14 mouse cellular contexts compared by ENCODE assay signal in the genomic region with DNA sequence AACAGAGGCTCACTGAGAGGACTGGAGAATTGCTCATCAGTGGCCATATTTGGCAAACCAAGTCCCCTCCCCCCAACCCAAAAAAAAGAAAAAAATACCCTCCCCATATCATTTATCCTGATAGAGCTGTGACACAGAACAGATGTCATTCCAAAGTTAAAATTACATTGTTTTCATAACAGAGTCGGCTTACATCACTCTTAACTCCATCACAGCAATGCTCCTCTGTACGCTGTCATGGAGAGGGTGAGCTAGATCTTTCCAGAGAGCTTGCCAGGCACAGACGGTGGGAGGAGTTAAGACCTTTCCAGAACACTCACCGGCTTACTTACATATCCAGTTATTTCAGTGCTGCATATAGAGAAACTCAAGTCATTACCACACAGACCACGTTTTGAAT. TPM values are rescaled to one million over a fixed set of nuclear protein-coding genes. Genes with fewer than 3 reads are reported as not detected.
DNase-seq lines count a peak whose midpoint lies in the region; ATAC-seq and TF ChIP-seq lines count a peak whose summit lies in the region.
"Had no signal": no experiment of that assay in that cellular context is flagged by ENCODE, and none has a peak within 500 bp of the region (broad histone marks: within the 10 kb centered on the region; RNA-seq: fewer than 3 reads in every experiment).

No protein-coding gene starts in this region.

- TF ChIP-seq POLR2A in heart, adult 2 months (IDR thresholded peaks at IDR 0.05; ENCODE audit: insufficient read depth, low read depth, low read length): no peak
- TF ChIP-seq POLR2A in myocyte (IDR thresholded peaks at IDR 0.05; ENCODE audit: insufficient read length, low read depth): no peak

- peak; percentile 74; the same call in 1 of the 2 replicates for TF ChIP-seq EP300 in heart, adult 2 months (IDR thresholded peaks at IDR 0.05; ENCODE audit: insufficient read depth, low read depth, low read length)

- no peak for TF ChIP-seq CTCF in heart, adult 2 months (IDR thresholded peaks at IDR 0.05)

- H3ac ChIP-seq in myocyte (ENCODE audit: control insufficient read depth, insufficient read length): no peak overlapping the region

- no peaks in the 10 kb centered on the region for H3K27me3 ChIP-seq in kidney, embryonic 16.5 days (ENCODE audit: insufficient read depth, low read length)
- no peaks in the 10 kb centered on the region for H3K27me3 ChIP-seq in heart, adult 2 months (ENCODE audit: control insufficient read depth, insufficient read depth, low read length)
- H3K27me3 ChIP-seq in intestine, embryonic 15.5 days (replicated peaks): no peaks in the 10 kb centered on the region
- no peaks in the 10 kb centered on the region for H3K27me3 ChIP-seq in myocyte (ENCODE audit: control insufficient read depth, insufficient read depth, insufficient read length)
- H3K27me3 ChIP-seq: CH12.LX; midbrain, embryonic 12.5 days; neural tube, embryonic 13.5 days had no signal

- no peak overlapping the region for H3K9ac ChIP-seq in kidney, embryonic 16.5 days (replicated peaks; ENCODE audit: low read length)
- H3K9ac ChIP-seq in heart, adult 2 months (ENCODE audit: low read depth, low read length): no peak overlapping the region
- no peak overlapping the region for H3K9ac ChIP-seq in intestine, embryonic 15.5 days
- H3K9ac ChIP-seq: midbrain, embryonic 12.5 days; neural tube, embryonic 13.5 days had no signal

- intact Hi-C loops in heart, adult 2 months (cut with DNase I): no loop called here

- H3K79me2 ChIP-seq in heart, adult 2 months (replicated peaks; ENCODE audit: control insufficient read depth, insufficient read depth, low read length): peaks cover 3% of the 10 kb centered on the region; the same call in 1 of the 2 replicates
- H3K79me2 ChIP-seq in myocyte (ENCODE audit: control insufficient read depth, insufficient read depth): no peaks in the 10 kb centered on the region

- no peak overlapping the region for H3K27ac ChIP-seq in kidney, embryonic 16.5 days (ENCODE audit: low read length)
- H3K27ac ChIP-seq in heart, adult 2 months: peak overlapping the region; percentile 52
- no peak overlapping the region for H3K27ac ChIP-seq in intestine, embryonic 15.5 days
- H3K27ac ChIP-seq: midbrain, embryonic 12.5 days; neural tube, embryonic 13.5 days had no signal

- H3K4me1 ChIP-seq in kidney, embryonic 16.5 days (ENCODE audit: insufficient read depth, low read length): no peaks in the 10 kb centered on the region
- peaks cover 3% of the 10 kb centered on the region for H3K4me1 ChIP-seq in heart, adult 2 months (ENCODE audit: control insufficient read depth, insufficient read depth, low read length)
- H3K4me1 ChIP-seq in intestine, embryonic 15.5 days (replicated peaks): no peaks in the 10 kb centered on the region
- H3K4me1 ChIP-seq: midbrain, embryonic 12.5 days had no signal

- H3K4me3 ChIP-seq in kidney, embryonic 16.5 days (ENCODE audit: low read length): no peak overlapping the region
- H3K4me3 ChIP-seq in heart, adult 2 months: no peak overlapping the region
- no peak overlapping the region for H3K4me3 ChIP-seq in intestine, embryonic 15.5 days (replicated peaks)
- no peak overlapping the region for H3K4me3 ChIP-seq in myocyte
- H3K4me3 ChIP-seq: midbrain, embryonic 12.5 days; neural tube, embryonic 13.5 days had no signal

- WGBS in kidney, embryonic 16.5 days: 56% methylated on average over 5 of the region's 5 CpGs
- 17% methylated on average over 5 of the region's 5 CpGs for WGBS in heart, adult 2 months
- WGBS in intestine, embryonic 15.5 days: 52% methylated on average over 5 of the region's 5 CpGs

- no peak for ATAC-seq in kidney, embryonic 16.5 days (ENCODE audit: low FRiP score, low TSS enrichment)
- ATAC-seq in intestine, embryonic 15.5 days: peak; percentile 59; the same call in 1 of the 2 replicates
- ATAC-seq in granulocyte monocyte progenitor cell, adult 5-6 weeks (replicated peaks; ENCODE audit: poor library complexity, severe bottlenecking): no peak
- ATAC-seq in cerebellum, adult (ENCODE audit: insufficient number of reproducible peaks, low FRiP score, low TSS enrichment): no peak

- no peaks in the 10 kb centered on the region for H3K36me3 ChIP-seq in kidney, embryonic 16.5 days (ENCODE audit: insufficient read depth, low read length)
- peaks cover 10% of the 10 kb centered on the region for H3K36me3 ChIP-seq in heart, adult 2 months (ENCODE audit: control insufficient read depth, insufficient read depth, low read length)
- H3K36me3 ChIP-seq in intestine, embryonic 15.5 days: no peaks in the 10 kb centered on the region
- H3K36me3 ChIP-seq in myocyte (ENCODE audit: control insufficient read depth, insufficient read depth): no peaks in the 10 kb centered on the region
- H3K36me3 ChIP-seq: midbrain, embryonic 12.5 days; neural tube, embryonic 13.5 days had no signal

- H3K4me2 ChIP-seq in kidney, embryonic 16.5 days (replicated peaks; ENCODE audit: low read depth, low read length): no peak overlapping the region
- no peak overlapping the region for H3K4me2 ChIP-seq in intestine, embryonic 15.5 days (replicated peaks)
- H3K4me2 ChIP-seq in myocyte (ENCODE audit: low read depth): no peak overlapping the region
- H3K4me2 ChIP-seq: midbrain, embryonic 12.5 days; neural tube, embryonic 13.5 days had no signal

- DNase-seq in kidney, postnatal 10 days: peak; percentile 9
- DNase-seq in heart, adult 2 months: peak; percentile 59 to 66
- no peak for DNase-seq in c-Kit-positive CD71-positive TER-119-positive erythroid progenitor cells, embryonic 14.5 days (ENCODE audit: low spot score)
- DNase-seq: kidney, adult 9 months; thymus, postnatal 4 days had no signal

- H3K9me3 ChIP-seq in kidney, embryonic 16.5 days (ENCODE audit: low read length): no peaks in the 10 kb centered on the region
- no peaks in the 10 kb centered on the region for H3K9me3 ChIP-seq in intestine, embryonic 15.5 days
- H3K9me3 ChIP-seq: midbrain, embryonic 12.5 days; neural tube, embryonic 13.5 days had no signal

TF ChIP-seq in myocyte, 11 proteins besides CTCF, POLR2A, EP300 and RAD21:
- TF ChIP-seq SRF (IDR thresholded peaks at IDR 0.05; ENCODE audit: control insufficient read depth, insufficient read length, low read depth) (peak; percentile 63), MYOD1 (IDR thresholded peaks at IDR 0.05; ENCODE audit: control insufficient read depth in 1 of 3, insufficient read length in 2 of 3, low read depth in 2 of 3) (no peak), TCF12 (IDR thresholded peaks at IDR 0.05; ENCODE audit: insufficient read depth, poor library complexity, severe bottlenecking) (no peak)

RNA-seq across cellular contexts. Expression of gene Gm11096, which starts 27.4 kb away (rescaled TPM):
- polyA plus RNA-seq in kidney, embryonic 16.5 days (2015; fragmentation: Nextera tagmentation; extraction: Ambion mirVana): not detected in 2 replicates
- not detected for total RNA-seq in heart, adult 2 months (2021)
- polyA plus RNA-seq in heart, adult 2 months (2012; rRNA removed): not detected in 2 replicates
- not detected in 2 replicates for polyA plus RNA-seq in intestine, embryonic 15.5 days (2015; fragmentation: Nextera tagmentation; extraction: Ambion mirVana)
- not detected for polyA plus RNA-seq in myocyte (2012; fragmentation: generic; extraction: Trizol)
- total RNA-seq in granulocyte monocyte progenitor cell, adult 5-6 weeks (2014; fragmentation: Nextera tagmentation): not detected in 2 replicates
- not detected in 2 replicates for total RNA-seq in granulocyte monocyte progenitor cell, adult 5-6 weeks (2017)
- total RNA-seq: CH12.LX; left cerebral cortex, postnatal 25 days had no signal
- polyA plus RNA-seq: midbrain, embryonic 12.5 days; neural tube, embryonic 13.5 days had no signal
